Mouse (Mus musculus) spleen, postnatal 10 days (tissue): ENCODE results near the gene Cks2.
A peak's percentile ranks its signal among the peaks of the same experiment; 100 is the strongest.
"Not testable (repeated sequence)": the region's sequence is repeated elsewhere in the genome, so short reads cannot be mapped to it uniquely, and the experiment has no call there.

ENCODE experiments used
- DNase-seq, 2 experiments: peaks; one replicate each; pipeline ENCODE4 v3.0.0; 2021 to 2022; ENCODE audit warnings: low spot score in 2 of 2

Gene Cks2

DNA sequence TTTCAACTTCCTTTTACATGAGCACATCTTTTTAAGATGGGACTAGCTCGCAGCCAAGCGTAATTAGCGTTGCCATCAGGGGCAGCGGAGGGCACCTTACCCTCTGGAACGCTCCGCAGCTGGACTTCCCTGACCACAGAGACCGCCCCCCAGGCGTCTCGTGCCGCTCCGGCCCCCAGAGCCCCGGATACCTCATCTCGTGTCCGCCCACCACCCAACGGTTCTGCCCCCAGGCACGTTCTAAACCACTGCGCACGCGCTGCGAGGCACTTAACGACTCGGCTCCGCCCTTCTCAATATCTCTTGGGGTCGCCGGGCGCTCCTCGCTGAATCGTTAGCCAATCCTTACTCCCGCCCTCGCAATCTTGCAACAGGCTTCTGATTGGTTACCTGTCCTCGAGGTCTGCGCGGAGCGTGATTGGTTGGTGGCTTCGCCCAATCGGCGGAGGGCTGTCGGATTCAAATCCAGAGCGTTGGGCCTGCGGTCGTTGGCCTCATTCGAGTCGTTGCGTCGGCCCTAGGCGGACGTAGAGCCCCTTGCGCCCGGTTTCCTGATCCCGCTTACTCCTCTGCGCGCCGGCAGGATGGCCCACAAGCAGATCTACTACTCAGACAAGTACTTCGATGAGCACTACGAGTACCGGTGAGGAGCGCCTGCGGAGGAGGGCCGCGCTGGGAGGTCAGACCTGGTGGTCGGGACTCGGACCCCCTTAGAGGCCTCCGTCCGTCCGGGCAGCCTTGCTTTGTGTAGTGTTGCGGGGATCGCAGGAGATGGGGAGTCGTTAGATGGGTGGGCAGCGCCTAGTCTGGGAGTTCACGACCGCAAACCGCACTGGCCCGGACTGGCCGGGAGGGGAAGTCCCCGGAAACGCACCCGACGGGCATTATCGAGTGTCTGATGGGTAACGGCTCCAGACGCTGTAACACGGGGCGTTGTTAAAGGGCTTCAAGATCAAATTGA is at the start of gene Cks2:
Gene Cks2, plus strand, starts transcription at position 404 of the 961 bp plus-strand sequence.
- DNase-seq = peak; percentile 94 to 98

DNA sequence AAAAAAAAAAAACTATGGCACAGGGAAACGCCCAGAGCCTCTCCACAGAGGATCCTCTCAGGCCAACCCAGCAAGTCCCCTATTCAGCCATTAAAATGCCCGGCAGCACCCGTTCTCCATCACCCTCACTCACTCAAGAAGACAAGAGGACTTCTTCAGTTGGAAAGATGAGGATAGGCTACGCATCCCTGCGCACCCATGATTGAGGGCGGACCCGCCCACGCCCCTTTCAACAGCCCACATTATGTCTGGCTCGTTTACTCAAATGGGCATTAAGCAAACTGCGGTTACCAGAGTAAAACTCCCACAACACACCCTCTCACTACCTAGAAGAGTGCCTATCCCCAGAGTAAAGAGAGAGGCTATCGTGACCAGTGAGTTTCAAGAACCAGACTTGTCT is 49.6 kb upstream of the Cks2 start:
- no peak for DNase-seq

- no peak for DNase-seq
Observed at GRCm38 (mm10) chr13:51598063-51598462, 47.0 kb upstream of the Cks2 start.

DNA sequence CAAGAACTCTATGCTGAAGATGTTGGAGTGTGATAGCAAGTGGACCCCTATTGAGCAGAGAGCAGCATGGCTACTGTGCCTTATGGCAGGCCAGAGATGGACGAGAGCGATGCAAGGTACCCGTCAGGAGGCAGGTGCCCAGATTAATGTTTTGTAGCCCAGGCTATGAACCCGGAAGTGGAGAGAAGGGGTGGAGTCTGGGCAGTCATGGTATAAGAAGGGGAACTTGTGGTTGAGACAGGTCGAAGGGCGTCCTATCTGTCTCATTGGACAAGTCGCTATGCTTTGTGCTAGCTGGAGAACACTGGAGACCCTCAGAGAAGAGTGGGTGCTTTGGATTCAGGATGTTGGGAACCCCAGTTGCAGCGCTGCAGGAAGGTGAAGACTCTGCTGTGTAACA is 44.9 kb upstream of the Cks2 start:
- no peak for DNase-seq

DNA sequence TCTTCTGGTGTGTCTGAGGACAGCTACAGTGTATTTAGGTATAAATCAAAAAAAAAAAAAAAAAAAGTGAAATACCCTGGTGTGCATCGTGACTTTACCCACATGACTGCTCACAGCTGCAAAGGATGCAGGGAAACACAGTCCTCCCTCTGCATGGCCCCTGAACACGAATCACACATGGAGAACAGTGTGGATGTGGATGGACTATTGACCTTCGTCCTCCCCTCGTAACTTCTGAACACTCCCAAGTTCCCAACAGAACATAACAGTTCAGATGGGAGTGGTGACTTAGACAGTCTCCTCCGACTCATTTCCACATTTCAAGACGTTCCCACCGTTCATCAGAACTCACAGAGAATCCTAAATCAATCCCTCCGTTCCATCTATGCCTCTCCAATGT is 42.3 kb upstream of the Cks2 start:
- DNase-seq = no peak

DNA sequence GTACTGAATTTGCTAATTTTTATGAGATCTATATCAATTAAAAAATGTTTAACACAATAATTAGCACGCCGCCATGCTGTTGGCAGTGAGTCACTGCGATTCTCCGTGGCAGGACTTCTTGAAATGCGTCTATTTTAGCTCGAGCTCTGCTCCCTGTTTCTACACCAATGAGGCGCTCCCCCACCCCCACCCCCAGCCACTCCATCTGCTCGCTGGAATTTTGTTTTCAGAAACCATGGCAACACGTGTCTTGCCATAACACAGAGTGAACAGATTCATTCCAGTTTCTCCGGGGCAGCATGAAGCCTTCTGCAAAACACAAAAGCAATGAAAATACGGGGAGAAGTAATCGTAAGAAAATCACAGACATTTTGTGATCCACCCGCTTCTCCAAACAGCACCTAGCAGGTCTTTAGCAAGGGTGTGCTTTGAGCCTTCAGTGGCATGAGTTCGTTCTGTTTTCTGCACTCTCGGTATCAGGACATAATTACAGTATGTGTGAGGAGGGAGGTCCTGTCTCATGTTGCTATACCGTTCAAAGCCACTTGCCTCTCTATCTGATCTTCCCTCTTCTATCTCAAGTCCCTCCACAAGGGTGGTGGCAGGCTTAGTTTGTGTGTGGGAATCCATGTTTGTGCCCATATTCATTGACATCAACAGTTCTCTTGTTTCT is 41.7 kb upstream of the Cks2 start:
- no peak for DNase-seq

DNA sequence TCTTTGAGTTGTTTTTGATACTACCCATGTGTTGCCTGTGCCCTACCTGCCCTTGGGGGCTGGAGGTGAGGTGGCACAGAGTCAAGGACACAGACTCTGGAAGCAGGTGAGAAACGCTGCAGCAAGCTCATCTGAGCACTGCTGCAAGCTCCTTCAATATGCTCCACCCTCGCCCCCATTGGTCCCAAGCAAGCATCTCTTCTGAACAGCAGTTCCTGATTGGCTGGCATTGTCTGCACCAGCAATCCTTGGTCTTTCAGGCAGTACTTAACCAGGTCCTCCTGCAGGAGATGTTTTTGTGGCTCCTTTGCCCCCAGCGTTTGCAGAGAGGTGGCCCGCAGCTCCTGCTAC is 41.2 kb upstream of the Cks2 start:
- DNase-seq = no peak

- DNase-seq = no peak
Observed at GRCm38 (mm10) chr13:51609231-51609630, 35.8 kb upstream of the Cks2 start.

DNA sequence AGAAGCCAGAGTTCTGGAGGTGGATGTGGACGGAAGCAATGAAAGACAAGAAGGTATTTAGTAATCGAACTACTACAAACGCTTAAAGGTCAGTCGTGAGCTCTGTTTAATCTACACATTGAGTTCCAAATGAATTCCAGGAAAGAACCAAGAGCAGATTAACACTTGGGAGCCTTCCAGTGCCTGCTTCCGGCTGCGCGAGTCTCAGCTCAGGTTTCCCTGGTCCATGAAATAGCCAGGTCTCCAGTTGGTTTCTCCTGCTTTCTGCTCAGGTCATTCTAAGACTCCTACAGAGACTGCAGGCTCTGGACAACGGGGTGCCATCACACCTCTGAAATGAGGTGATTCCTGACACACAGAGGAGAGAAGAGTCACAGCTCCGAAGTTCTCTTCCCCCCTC is 34.0 kb upstream of the Cks2 start:
- DNase-seq = no peak

- DNase-seq = no peak
Observed at GRCm38 (mm10) chr13:51611500-51611899, 33.5 kb upstream of the Cks2 start.

GRCm38 (mm10) chr13:51615815-51616214 is 29.2 kb upstream of the Cks2 start:
- DNase-seq = no peak

GRCm38 (mm10) chr13:51616417-51617044 is 28.5 kb upstream of the Cks2 start:
- DNase-seq = no peak

- DNase-seq = no peak
Observed at GRCm38 (mm10) chr13:51617306-51617705, 27.7 kb upstream of the Cks2 start.

- DNase-seq = peak; percentile 34 to 69
Observed at GRCm38 (mm10) chr13:51617861-51618260, 27.2 kb upstream of the Cks2 start.

DNA sequence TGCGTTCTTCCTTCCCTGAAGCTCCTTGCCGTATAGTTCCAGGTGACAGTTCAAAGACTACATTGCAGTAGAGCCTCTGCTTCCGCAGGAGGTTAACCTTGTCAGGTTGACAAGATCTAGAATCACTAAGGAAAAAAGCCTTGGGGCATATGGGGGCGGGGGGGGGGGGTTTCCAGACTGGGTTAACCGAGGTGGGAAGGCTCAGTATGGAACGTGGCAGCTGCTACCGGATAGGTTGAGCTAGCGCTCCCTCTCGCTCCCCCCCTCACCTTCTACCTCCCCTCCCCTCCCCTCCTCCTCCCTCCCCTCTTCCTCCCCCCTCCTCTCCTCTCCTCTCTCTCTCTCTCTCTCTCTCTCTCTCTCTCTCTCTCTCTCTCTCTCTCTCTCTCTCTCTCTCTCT is 26.4 kb upstream of the Cks2 start:
- DNase-seq = no peak

DNA sequence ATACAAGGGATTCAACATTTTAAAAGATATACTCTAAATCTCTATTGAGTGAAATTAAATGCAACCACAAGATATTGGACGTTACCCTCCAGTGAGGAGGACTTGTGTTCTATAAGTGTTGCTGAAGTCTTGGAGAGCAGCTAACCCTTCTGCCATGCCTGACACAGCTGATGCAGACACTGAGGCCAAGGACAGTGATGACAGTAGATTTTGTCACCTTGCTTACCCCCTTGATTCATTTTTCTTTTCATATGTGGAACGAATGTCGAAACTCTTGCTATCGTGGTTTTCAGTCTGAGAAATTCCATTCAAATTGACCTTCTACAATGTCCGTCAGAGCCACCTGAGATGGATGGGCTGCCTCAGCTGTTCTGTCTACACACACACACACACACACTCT is 22.4 kb upstream of the Cks2 start:
- no peak for DNase-seq

GRCm38 (mm10) chr13:51623678-51624077 is 21.4 kb upstream of the Cks2 start:
- DNase-seq = no peak

DNA sequence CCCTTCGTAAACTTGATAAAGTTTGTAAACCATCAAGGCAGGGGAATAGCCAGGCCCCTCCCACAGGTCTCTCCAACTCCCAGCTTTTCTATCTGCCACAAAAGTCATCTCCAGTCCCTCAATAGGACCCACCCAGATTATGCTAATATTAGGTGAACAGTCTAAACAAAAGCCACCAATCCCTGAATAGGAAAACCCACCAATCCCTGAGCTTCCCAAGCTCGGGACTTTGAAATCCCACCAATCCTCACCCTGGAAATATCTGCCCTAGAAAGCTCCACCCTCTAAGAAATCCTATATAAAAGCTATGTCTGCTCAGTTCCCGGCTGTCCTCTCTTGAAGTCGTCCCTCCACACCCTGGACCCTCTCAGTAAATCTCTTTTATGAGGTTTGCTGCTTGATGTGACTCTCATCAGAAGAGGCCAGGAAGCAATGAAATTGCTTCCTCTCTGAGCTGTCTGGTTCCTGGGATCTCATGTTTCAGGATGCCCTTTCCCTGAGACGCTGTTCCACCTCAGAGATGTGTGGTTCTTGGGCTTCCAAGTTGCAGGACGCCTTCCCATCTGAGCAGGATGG is 16.7 kb upstream of the Cks2 start:
- no peak for DNase-seq

DNA sequence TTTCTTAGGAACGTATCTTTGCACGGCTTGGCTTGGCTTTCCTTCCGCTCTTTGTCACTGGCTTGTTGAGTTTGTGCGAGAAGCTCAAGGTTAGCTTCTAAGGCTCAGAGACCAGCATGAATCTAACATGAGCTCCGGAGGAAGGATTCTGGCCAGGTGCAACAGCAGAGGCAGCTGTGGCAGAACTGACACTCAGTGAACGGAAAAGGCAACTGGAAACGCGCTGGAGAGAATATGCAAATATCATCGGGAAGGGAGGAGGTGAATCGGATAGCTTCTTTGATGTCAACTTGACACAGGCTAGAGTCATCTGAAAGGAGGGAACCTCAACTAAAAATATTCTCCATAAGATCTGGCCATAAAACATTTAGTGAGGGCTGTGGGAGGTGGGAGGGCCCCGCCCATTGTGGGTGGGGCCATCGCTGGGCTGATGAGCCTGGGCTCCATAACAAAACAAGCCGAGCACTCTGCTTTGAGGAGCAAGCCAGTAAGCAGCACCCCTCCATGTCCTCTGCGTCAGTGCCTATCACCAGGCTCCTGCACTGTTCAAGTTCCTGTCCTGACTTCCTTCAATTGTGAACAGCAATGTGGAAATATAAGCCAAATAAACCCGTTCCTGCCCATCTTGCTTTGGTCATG is 13.6 kb upstream of the Cks2 start:
- no peak for DNase-seq

DNA sequence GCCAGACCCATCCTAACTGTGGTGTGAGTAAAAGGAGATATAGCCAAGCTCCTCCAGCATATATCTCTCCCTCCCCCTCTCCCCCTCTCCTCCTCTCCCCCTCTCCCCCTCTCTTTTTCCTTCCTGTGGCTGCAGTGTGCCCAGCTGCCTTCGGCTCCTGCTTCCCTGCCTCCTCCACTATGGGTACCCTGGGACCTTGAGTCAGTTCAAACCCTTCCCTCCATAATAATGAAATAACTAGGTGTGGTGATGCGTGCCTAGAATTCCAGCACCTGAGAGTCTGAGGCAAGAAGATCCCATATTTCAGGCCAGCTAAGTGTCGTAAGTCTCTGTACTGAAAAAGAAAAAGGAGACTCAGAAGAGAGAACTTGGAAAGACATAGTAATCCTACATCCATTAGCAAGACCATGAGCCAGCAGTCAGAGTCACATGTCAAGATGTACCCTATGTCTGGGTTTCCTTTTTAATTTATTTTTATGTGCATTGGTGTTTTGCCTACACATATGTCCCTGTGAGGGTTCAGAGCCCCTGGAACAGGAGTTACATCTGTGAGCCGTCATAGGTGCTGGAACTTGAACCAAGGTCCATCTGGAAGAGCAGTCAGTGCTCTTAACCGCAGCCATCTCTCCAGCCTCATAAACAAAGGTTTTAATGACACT is 12.3 kb upstream of the Cks2 start:
- DNase-seq = no peak

- DNase-seq = not testable (repeated sequence)
Observed at GRCm38 (mm10) chr13:51635384-51635783, 9.6 kb upstream of the Cks2 start.
